Mouse (Mus musculus): ENCODE data around the gene Vmn2r84. TPM values are rescaled to one million over a fixed set of nuclear protein-coding genes. Genes with fewer than 3 reads are reported as not detected.
"Not testable (repeated sequence)": the region's sequence is repeated elsewhere in the genome, so short reads cannot be mapped to it uniquely, and the experiment has no call there.

Vmn2r84 gene
- total RNA-seq (2014; rRNA removed), result under 0.01 and 0.05 TPM in 2 replicates
- 0.04 TPM in 1 of 2 replicates, not detected in the other for polyA plus RNA-seq (2015; fragmentation: Nextera tagmentation; extraction: Ambion mirVana)

- no peak within 1 kb of the TSS for H3K4me3 ChIP-seq (ENCODE audit: low read depth, low read length)
- H3K27me3 ChIP-seq (ENCODE audit: insufficient read depth, low read length), result no peaks in the 10 kb centered on the region
- no peak for DNase-seq
- no peak for ATAC-seq
- H3K9ac ChIP-seq, result no peak within 1 kb of the TSS
- no peaks in the 10 kb centered on the region for H3K9me3 ChIP-seq (ENCODE audit: low read length)
- H3K36me3 ChIP-seq (ENCODE audit: insufficient read depth), result no peaks in the 10 kb centered on the region
- no peak for TF ChIP-seq CTCF (IDR thresholded peaks at IDR 0.05; ENCODE audit: low read depth)
- H3K27ac ChIP-seq (ENCODE audit: low read depth, low read length), result no peak within 1 kb of the TSS
- no peak within 1 kb of the TSS for H3K4me2 ChIP-seq (ENCODE audit: low read depth)
- H3K4me1 ChIP-seq (ENCODE audit: insufficient read depth), result no peaks in the 10 kb centered on the region
Observed at GRCm38 (mm10) chr10:130394232-130394631, at the start of gene Vmn2r84. TSS of gene Vmn2r84 (minus strand) at chr10:130394332.

- WGBS, result 81% methylated on average over 11 of the region's 11 CpGs
Observed at GRCm38 (mm10) chr10:130434185-130434898, 40.2 kb upstream of the Vmn2r84 start.

GRCm38 (mm10) chr10:130429603-130430002, 35.5 kb upstream of the Vmn2r84 start, which contains the start of gene Vmn2r85:
TSS of gene Vmn2r85 (minus strand) at chr10:130429703.
- not testable (repeated sequence) for H3K27ac ChIP-seq (ENCODE audit: low read depth, low read length); DNase-seq; H3K4me1 ChIP-seq (ENCODE audit: insufficient read depth); H3K4me3 ChIP-seq (ENCODE audit: low read depth, low read length); H3K27me3 ChIP-seq (ENCODE audit: insufficient read depth, low read length); H3K9me3 ChIP-seq (ENCODE audit: low read length); H3K36me3 ChIP-seq (ENCODE audit: insufficient read depth); H3K4me2 ChIP-seq (ENCODE audit: low read depth); ATAC-seq; H3K9ac ChIP-seq

More at GRCm38 (mm10) chr10:130434185-130434898, 40.2 kb upstream of the Vmn2r84 start:
- not testable (repeated sequence) for H3K4me2 ChIP-seq (ENCODE audit: low read depth); H3K4me1 ChIP-seq (ENCODE audit: insufficient read depth); H3K27me3 ChIP-seq (ENCODE audit: insufficient read depth, low read length); H3K9me3 ChIP-seq (ENCODE audit: low read length); H3K4me3 ChIP-seq (ENCODE audit: low read depth, low read length); DNase-seq; ATAC-seq; H3K27ac ChIP-seq (ENCODE audit: low read depth, low read length); H3K9ac ChIP-seq; H3K36me3 ChIP-seq (ENCODE audit: insufficient read depth)

GRCm38 (mm10) chr10:130422368-130422767, 28.2 kb upstream of the Vmn2r84 start:
- H3K4me3 ChIP-seq (ENCODE audit: low read depth, low read length); H3K27ac ChIP-seq (ENCODE audit: low read depth, low read length); H3K4me1 ChIP-seq (ENCODE audit: insufficient read depth); ATAC-seq; H3K27me3 ChIP-seq (ENCODE audit: insufficient read depth, low read length); H3K36me3 ChIP-seq (ENCODE audit: insufficient read depth); H3K9me3 ChIP-seq (ENCODE audit: low read length); H3K9ac ChIP-seq; DNase-seq; H3K4me2 ChIP-seq (ENCODE audit: low read depth): not testable (repeated sequence)
- WGBS, result 78% methylated on average over 2 of the region's 2 CpGs

DNA sequence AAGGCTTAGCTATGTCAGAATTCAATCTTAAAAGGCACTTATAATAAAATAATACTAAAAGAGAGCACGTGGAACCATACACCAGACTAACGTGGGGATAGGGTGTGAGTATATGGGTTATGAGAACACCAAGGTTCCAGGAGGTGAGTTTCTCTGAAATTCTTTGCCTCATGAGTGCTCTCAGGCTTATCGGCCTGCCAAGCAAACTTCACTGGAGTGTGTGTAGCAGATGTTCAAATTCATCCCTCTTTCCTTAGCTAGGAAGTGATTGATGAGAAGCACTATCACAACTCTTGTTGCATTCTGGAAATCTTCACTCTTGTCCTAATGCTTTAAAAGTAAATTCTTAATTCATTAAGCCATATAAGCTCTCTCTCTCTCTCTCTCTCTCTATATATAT, 26.3 kb upstream of the Vmn2r84 start:
- no peak for ATAC-seq
- no peaks in the 10 kb centered on the region for H3K27me3 ChIP-seq (ENCODE audit: insufficient read depth, low read length)
- H3K36me3 ChIP-seq (ENCODE audit: insufficient read depth), result no peaks in the 10 kb centered on the region
- no peak overlapping the region for H3K4me2 ChIP-seq (ENCODE audit: low read depth)
- no peaks in the 10 kb centered on the region for H3K4me1 ChIP-seq (ENCODE audit: insufficient read depth)
- no peak for DNase-seq
- no peak overlapping the region for H3K4me3 ChIP-seq (ENCODE audit: low read depth, low read length)
- no peaks in the 10 kb centered on the region for H3K9me3 ChIP-seq (ENCODE audit: low read length)
- no peak overlapping the region for H3K27ac ChIP-seq (ENCODE audit: low read depth, low read length)
- 66% methylated on average over 3 of the region's 3 CpGs for WGBS
- H3K9ac ChIP-seq, result no peak overlapping the region
- no peak for TF ChIP-seq CTCF (IDR thresholded peaks at IDR 0.05; ENCODE audit: low read depth)

DNA sequence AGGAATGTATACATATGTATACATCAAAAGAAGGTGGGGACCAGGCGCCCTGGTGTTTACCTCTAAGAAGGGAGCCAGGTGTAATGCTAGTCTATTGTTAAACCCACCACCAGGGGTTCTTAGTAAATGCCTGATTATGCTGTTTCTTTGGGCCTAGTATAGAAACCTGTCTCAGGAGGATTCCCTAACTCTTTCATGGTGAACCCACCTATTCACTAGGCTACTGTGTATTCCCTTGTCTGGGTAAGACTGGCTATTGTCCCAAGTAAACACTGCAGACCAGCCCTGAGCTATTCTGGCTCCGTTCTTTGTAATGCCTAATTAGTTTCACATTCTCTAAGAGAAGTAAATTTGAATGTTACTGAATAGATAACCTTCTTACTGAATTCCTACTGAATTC, 25.8 kb upstream of the Vmn2r84 start:
- H3K4me1 ChIP-seq (ENCODE audit: insufficient read depth); H3K9me3 ChIP-seq (ENCODE audit: low read length); DNase-seq; H3K27me3 ChIP-seq (ENCODE audit: insufficient read depth, low read length); ATAC-seq; H3K9ac ChIP-seq; H3K4me3 ChIP-seq (ENCODE audit: low read depth, low read length); H3K4me2 ChIP-seq (ENCODE audit: low read depth); H3K36me3 ChIP-seq (ENCODE audit: insufficient read depth); H3K27ac ChIP-seq (ENCODE audit: low read depth, low read length): not testable (repeated sequence)
- whole genome bisulfite sequencing, result 36% methylated on average over 2 of the region's 2 CpGs

- not testable (repeated sequence) for H3K4me3 ChIP-seq (ENCODE audit: low read depth, low read length); H3K4me2 ChIP-seq (ENCODE audit: low read depth); H3K27me3 ChIP-seq (ENCODE audit: insufficient read depth, low read length); H3K27ac ChIP-seq (ENCODE audit: low read depth, low read length); H3K9ac ChIP-seq; H3K4me1 ChIP-seq (ENCODE audit: insufficient read depth); ATAC-seq; H3K36me3 ChIP-seq (ENCODE audit: insufficient read depth); H3K9me3 ChIP-seq (ENCODE audit: low read length); DNase-seq
Observed at GRCm38 (mm10) chr10:130416352-130416751, 22.2 kb upstream of the Vmn2r84 start.

- H3K9ac ChIP-seq; H3K9me3 ChIP-seq (ENCODE audit: low read length); H3K27me3 ChIP-seq (ENCODE audit: insufficient read depth, low read length); H3K36me3 ChIP-seq (ENCODE audit: insufficient read depth); DNase-seq; ATAC-seq; H3K4me1 ChIP-seq (ENCODE audit: insufficient read depth); H3K27ac ChIP-seq (ENCODE audit: low read depth, low read length); H3K4me3 ChIP-seq (ENCODE audit: low read depth, low read length); H3K4me2 ChIP-seq (ENCODE audit: low read depth): not testable (repeated sequence)
- 79% methylated on average over 21 of the region's 35 CpGs for WGBS
Observed at GRCm38 (mm10) chr10:130412167-130412698, 18.1 kb upstream of the Vmn2r84 start.

Data from forebrain, postnatal 0 days (tissue).